Mouse (Mus musculus) liver, embryonic 14.5 days (tissue): ENCODE data around the gene Cep350. TPM values are rescaled to one million over a fixed set of nuclear protein-coding genes. Genes with fewer than 3 reads are reported as not detected.

ENCODE experiments used
- ATAC-seq: fragments of 200-750 bp; cut with Nextera tagmentation; 2 replicates; pipeline ENCODE4 v1.8.0; 2017; ENCODE audit warnings: moderate number of reproducible peaks, mild to moderate bottlenecking, moderate library complexity; ENCODE audit not compliant: insufficient read depth
- DNase-seq, 3 experiments: peaks; one replicate each; pipeline ENCODE4 v3.0.0-alpha.2; 2012 to 2013; ENCODE audit warnings: low read depth in 3 of 3, low spot score in 3 of 3
- H3K27ac ChIP-seq: fragments of 300-500 bp; sonication (generic); 2 replicates; pipeline ENCODE4 v1.5.1; 2014; ENCODE audit warnings: moderate library complexity, mild to moderate bottlenecking, control low read depth, inconsistent platforms
- H3K27me3 ChIP-seq: fragments of 300-500 bp; sonication (generic); 2 replicates; pipeline ENCODE4 v1.6.1; 2014; ENCODE audit warnings: mild to moderate bottlenecking, low read length, moderate library complexity; ENCODE audit not compliant: control insufficient read depth, insufficient read depth
- H3K36me3 ChIP-seq: fragments of 300-500 bp; sonication (generic); replicated peaks from 2 replicates; pipeline ENCODE4 v1.6.1; 2014; ENCODE audit warnings: low read depth; ENCODE audit not compliant: control insufficient read depth, insufficient read depth
- H3K4me1 ChIP-seq, 2 experiments: fragments of 200-500 bp in 1 of 2; fragments of 300-500 bp in 1 of 2; sonication (generic) in 1 of 2; replicated peaks; 2 replicates each; pipeline ENCODE4 v1.6.1; 2012 to 2014; ENCODE audit warnings: antibody characterized with exemption in 1 of 2, inconsistent platforms in 1 of 2, low read length in 1 of 2; ENCODE audit not compliant: control insufficient read depth in 2 of 2, insufficient read depth in 2 of 2
- H3K4me2 ChIP-seq: fragments of 300-500 bp; sonication (generic); 2 replicates; pipeline ENCODE4 v1.6.1; 2014; ENCODE audit warnings: low read depth, mild to moderate bottlenecking, control low read depth, moderate library complexity
- H3K4me3 ChIP-seq, 2 experiments: fragments of 200-500 bp in 1 of 2; fragments of 300-500 bp in 1 of 2; sonication (generic) in 1 of 2; 2 replicates each; pipeline ENCODE4 v1.5.1; 2012 to 2014; ENCODE audit warnings: low read depth in 2 of 2, low read length in 2 of 2, mild to moderate bottlenecking in 2 of 2, control low read depth in 1 of 2, inconsistent platforms in 1 of 2, moderate library complexity in 1 of 2; ENCODE audit not compliant: insufficient read depth in 1 of 2
- H3K9ac ChIP-seq: fragments of 300-500 bp; sonication (generic); replicated peaks from 2 replicates; pipeline ENCODE4 v1.6.1; 2014; ENCODE audit warnings: mild to moderate bottlenecking, control low read depth, moderate library complexity
- H3K9me3 ChIP-seq: fragments of 300-500 bp; sonication (generic); 2 replicates; pipeline ENCODE4 v1.6.1; 2016; ENCODE audit warnings: low read length, mixed read lengths; ENCODE audit not compliant: control insufficient read depth
- CTCF ChIP-seq: IDR thresholded peaks from 2 replicates; pipeline ENCODE4 v1.5.1; 2016; ENCODE audit warnings: antibody characterized with exemption, low read depth, control low read depth
- EP300 ChIP-seq: IDR thresholded peaks from 2 replicates; pipeline ENCODE4 v1.6.1; 2016; ENCODE audit warnings: antibody characterized with exemption, low read depth
- WGBS: fragments of 180-500 bp; shearing (Covaris S2); extraction: QIAGEN DNeasy Blood & Tissue Kit; methylation state at CpG from one replicate; pipeline ENCODE4 v1.1.7; 2014; ENCODE audit not compliant: insufficient replicate concordance; 5-methylcytosine and 5-hydroxymethylcytosine counted together
- polyA plus RNA-seq, 2 experiments: library from polyadenylated mRNA; depleted of rRNA in 1 of 2; stranded (reverse) in 1 of 2; unstranded in 1 of 2; fragments of >200 nt; fragmentation: Nextera tagmentation in 1 of 2; extraction: Ambion mirVana in 1 of 2; gene quantifications; 2 replicates each; pipeline versions ENCODE4 v1.2.1 to v1.2.3; 2012 to 2014

Gene Cep350
- polyA plus RNA-seq, 2 experiments, result 3.5 to 4.2 TPM

DNA sequence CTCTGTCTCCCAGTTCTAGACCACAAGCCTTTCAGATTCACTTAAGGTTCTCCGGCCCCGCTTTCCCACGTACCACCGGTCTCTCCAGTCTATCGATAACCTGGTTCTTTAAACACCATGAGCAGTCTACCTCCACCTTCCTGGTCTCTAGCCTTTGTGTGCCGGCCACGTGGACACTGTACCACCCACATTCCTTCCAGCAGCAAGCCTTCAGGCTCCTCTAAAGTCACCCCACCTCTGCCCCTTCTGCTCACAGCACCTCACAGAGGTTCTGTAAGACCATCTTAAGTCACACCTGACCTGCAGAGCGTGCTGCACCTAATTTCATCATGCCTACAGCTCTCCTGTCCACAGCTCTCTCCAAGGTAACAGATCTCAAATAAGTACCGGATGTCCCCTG is 139.4 kb downstream of the Cep350 start:
- Histone ChIP-seq H3K4me3 (no peak overlapping the region), H3K27me3 (no peaks in the 10 kb centered on the region), H3K9ac (no peak overlapping the region), H3K36me3 (no peaks in the 10 kb centered on the region), H3K4me2 (no peak overlapping the region), H3K27ac (no peak overlapping the region), H3K9me3 (no peaks in the 10 kb centered on the region), H3K4me1 (peaks cover 7 to 8% of the 10 kb centered on the region in 2 experiments; a peak in 3 of 4 replicates)
- TF ChIP-seq CTCF, result no peak
- no peak for TF ChIP-seq EP300
- DNase-seq (no peak), ATAC-seq (no peak)
- WGBS, result 86% methylated on average over 9 of the region's 9 CpGs

DNA sequence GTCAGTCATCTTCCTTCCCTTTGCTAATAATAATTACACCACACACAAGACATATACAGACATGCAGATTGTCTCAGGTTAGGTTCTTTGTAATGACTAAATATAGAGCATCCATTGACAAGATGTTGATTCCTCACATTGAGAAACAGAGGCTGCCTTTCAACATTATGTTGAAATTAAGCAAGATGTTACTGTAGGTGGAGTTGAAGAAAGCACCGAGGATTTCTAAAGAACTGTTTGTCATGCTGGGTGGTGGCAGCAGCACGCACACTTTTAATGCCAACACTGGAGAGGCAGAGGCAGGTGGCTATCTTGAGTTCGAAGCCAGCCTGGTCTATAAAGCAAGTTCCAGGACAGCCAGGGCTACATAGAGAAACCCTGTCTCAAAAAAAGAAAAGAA is 141.1 kb downstream of the Cep350 start:
- DNase-seq, result no peak
- Histone ChIP-seq H3K4me2 (no peak overlapping the region), H3K9me3 (no peaks in the 10 kb centered on the region), H3K27ac (no peak overlapping the region), H3K4me3 (no peak overlapping the region), H3K27me3 (no peaks in the 10 kb centered on the region), H3K36me3 (no peaks in the 10 kb centered on the region), H3K4me1 (peaks cover 7 to 11% of the 10 kb centered on the region in 2 experiments; a peak in 3 of 4 replicates), H3K9ac (no peak overlapping the region)
- WGBS, result 75% methylated on average over 3 of the region's 3 CpGs
- TF ChIP-seq EP300, result no peak
- TF ChIP-seq CTCF, result no peak
- ATAC-seq, result no peak

DNA sequence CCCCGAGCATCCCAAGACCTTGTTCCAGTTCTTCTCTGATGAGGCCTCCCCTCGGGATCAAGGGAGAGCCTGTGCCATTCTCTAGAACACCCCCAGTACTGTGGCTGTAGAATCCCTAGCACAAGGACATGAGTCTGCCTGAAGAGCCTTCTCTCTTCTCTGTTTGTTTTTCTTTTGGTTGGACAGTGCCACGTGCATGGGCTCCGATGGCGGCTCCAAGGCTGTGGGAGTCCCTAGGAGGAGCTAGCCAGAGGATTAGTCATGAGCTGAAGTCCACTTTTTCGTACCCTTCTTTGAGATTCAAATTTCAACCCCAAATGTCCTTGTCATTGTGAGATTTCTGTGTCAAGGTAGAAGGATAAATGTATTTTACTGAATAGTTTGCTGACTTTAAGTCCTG is 142.2 kb downstream of the Cep350 start:
- Histone ChIP-seq H3K4me3 (no peak overlapping the region), H3K4me1 (peaks cover 0 to 11% of the 10 kb centered on the region in 2 experiments; a peak in 2 of 4 replicates), H3K9ac (no peak overlapping the region), H3K36me3 (no peaks in the 10 kb centered on the region), H3K4me2 (no peak overlapping the region), H3K27me3 (no peaks in the 10 kb centered on the region), H3K27ac (no peak overlapping the region), H3K9me3 (no peaks in the 10 kb centered on the region)
- no peak for TF ChIP-seq EP300
- no peak for TF ChIP-seq CTCF
- WGBS, result 66% methylated on average over 6 of the region's 6 CpGs
- ATAC-seq, result no peak
- DNase-seq, result no peak

DNA sequence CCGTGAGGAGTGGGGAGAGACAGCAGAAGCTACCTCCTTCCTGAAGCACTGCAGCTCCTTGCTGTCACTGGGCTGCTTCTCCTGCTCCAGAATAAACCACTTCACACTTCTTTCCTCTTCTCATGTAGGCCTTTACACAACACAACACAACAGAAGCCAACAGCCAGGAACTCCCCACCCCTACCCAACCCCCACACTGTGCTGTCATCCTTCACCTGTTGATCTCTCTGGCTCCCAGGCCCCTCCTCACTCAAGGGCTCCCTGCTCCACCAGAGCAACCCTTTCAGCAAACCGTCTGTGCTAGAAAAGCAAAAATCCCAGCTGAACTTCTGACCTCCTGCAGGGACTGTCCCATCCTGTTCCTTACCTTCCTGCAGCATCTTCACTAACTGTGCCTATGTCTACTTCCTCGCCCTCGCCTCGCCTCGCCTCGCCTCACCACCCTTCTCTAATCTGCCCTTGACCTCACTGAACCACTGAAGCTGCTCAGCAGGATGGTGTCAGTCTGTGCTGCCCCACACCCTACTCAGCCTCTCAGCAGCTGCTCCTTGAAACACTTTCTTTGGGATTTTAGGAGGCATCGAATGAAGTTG is 145.3 kb downstream of the Cep350 start:
- ATAC-seq, result no peak
- no peak overlapping the region for H3K27ac ChIP-seq
- 49% methylated on average over 8 of the region's 8 CpGs for WGBS

DNA sequence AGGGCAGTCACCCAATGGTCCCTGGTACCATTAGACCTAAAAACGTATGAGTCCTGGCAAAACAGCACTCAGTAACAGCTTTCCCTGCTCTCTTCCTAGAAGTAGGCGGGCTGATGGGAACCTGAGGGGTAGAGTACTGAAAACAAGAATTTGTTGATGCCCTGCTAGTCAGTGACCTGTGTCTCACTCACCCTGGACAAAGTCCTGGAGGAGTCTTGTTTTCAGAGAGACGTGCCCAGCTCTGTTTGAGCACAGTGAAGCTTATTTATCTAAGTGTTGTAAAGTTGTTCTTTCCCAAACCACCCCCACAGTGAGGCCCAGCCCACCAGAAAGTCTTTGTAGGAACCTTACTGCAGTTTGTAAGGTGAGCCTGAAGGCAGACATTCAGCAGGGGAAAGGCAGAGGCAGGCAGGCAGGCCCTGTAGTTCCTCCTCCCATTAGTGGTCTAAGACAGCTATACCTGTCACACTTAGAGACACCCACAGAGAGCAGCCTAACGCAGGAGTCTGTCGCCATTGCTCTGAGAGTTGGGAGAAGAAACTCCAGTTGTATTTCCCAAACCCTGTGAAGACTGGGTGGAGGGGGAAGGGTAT is 146.2 kb downstream of the Cep350 start:
- peaks cover 0 to 10% of the 10 kb centered on the region in 2 experiments; a peak in 3 of 4 replicates for H3K4me1 ChIP-seq
- TF ChIP-seq EP300, result no peak
- TF ChIP-seq CTCF, result no peak
- H3K36me3 ChIP-seq, result no peaks in the 10 kb centered on the region
- H3K9me3 ChIP-seq, result no peaks in the 10 kb centered on the region
- no peak for DNase-seq
- no peak overlapping the region for H3K9ac ChIP-seq
- no peak overlapping the region for H3K4me3 ChIP-seq
- 55% methylated on average over 5 of the region's 5 CpGs for WGBS
- H3K4me2 ChIP-seq, result no peak overlapping the region
- no peak overlapping the region for H3K27ac ChIP-seq
- H3K27me3 ChIP-seq, result no peaks in the 10 kb centered on the region
- no peak for ATAC-seq

More for the DNA sequence above, 145.3 kb downstream of the Cep350 start:
- Histone ChIP-seq H3K4me3 (no peak overlapping the region), H3K4me1 (peaks cover 0 to 10% of the 10 kb centered on the region in 2 experiments; a peak in 3 of 4 replicates), H3K4me2 (no peak overlapping the region), H3K27me3 (no peaks in the 10 kb centered on the region), H3K9ac (no peak overlapping the region), H3K9me3 (no peaks in the 10 kb centered on the region), H3K36me3 (no peaks in the 10 kb centered on the region)
- no peak for TF ChIP-seq CTCF
- TF ChIP-seq EP300, result no peak
- no peak for DNase-seq
